Mouse (Mus musculus) embryo, embryonic 11.5 days (tissue): Measurements from ENCODE around the gene Gpr35.

Experiments used
- DNase-seq: peaks from one replicate; pipeline ENCODE4 v3.0.0-alpha.2; 2012; ENCODE audit warnings: low read depth, low spot score

Gpr35 gene

GRCm38 (mm10) chr1:92950607-92951006 lies at the start of gene Gpr35:
TSS of gene Gpr35 (plus strand) at chr1:92950865.
- no peak for DNase-seq

DNA sequence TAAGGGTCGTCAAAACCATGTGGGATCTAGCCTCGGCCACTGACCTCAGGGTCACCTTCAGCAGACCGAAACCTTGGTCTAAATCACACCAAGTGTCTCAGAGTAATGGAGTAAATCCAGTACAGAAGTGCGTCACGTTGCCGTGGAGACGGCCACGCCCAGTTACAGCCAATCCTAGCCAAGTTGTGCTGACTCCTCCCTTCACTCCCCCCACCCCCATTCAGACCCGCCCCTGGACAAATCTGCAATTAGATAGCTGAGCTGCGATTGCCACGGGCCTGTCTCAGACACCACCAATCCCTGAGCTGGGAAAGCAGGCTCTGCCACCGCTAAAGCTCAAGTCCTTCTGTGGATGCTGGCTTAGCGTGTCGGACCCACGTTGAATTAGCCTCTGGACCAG lies 47.9 kb upstream of the Gpr35 start, which contains the start of gene Ankmy1:
Ankmy1 (minus strand) TSS at position 121 of the 400 bp plus-strand sequence.
- no peak for DNase-seq

- no peak for DNase-seq
These were observed 47.0 kb upstream of the Gpr35 start for GRCm38 (mm10) chr1:92903627-92904026.

DNA sequence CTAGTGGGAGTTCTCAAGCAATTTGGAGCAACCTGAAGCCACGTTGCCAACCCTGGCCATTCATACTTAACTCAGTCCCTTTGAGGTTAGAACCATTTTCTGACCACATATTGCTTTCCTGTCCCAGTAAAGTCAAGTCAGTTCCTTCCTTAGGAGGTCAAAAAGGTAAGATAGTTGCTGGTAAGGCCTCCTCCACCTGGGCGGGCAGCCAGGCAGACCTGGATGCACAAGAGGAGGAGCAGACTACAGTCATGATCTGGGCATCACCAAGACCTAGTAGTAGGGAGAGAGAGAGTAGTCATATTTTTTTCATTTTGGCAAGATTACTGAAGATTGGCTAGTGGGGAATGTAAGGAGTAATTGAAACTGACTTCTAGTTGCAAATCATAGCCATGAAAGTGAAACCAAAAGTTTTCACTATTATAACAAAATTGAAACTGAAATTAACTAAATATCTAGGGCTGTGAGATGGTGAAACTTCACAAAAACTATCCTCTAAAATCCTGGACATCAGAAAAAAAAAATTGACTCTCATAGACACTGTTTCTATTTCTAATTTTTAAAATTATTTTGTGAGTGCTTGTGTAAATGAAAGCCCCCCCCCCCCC lies 44.9 kb upstream of the Gpr35 start:
- no peak for DNase-seq

DNA sequence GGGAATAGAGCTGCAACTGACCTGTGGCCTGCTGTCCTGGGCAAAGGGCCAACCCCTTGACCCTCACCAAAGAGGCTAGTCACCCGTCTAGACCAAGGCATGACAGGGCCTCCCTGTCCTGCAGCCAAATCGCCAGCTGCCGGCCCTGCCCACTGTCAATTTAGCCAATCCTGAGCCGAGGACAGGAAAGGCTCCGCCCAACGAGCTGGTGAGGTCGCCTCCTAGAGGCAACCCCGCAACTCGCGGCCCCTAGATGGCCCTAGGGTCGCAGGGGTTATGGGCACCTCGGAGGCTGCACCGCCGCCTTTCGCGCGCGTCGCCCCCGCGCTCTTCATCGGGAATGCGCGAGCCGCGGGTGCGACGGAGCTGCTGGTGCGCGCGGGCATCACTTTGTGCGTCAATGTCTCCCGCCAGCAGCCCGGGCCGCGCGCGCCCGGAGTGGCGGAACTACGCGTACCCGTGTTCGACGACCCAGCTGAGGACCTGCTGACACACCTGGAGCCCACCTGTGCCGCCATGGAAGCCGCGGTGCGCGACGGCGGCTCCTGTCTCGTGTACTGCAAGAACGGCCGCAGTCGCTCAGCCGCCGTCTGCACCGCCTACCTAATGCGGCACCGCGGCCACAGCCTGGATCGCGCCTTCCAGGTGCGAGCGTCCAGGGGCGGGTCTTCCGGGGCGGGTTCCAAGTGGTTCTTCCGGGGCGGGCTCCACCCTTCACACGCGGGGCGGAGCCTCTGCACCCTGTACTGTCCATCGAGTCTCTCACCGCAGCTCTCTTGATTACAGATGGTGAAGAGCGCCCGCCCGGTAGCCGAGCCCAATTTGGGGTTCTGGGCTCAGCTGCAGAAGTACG lies 43.7 kb upstream of the Gpr35 start, which contains the start of gene Dusp28:
Dusp28 (plus strand) TSS at position 203 of the 853 bp plus-strand sequence.
- DNase-seq, result peak; percentile 78

DNA sequence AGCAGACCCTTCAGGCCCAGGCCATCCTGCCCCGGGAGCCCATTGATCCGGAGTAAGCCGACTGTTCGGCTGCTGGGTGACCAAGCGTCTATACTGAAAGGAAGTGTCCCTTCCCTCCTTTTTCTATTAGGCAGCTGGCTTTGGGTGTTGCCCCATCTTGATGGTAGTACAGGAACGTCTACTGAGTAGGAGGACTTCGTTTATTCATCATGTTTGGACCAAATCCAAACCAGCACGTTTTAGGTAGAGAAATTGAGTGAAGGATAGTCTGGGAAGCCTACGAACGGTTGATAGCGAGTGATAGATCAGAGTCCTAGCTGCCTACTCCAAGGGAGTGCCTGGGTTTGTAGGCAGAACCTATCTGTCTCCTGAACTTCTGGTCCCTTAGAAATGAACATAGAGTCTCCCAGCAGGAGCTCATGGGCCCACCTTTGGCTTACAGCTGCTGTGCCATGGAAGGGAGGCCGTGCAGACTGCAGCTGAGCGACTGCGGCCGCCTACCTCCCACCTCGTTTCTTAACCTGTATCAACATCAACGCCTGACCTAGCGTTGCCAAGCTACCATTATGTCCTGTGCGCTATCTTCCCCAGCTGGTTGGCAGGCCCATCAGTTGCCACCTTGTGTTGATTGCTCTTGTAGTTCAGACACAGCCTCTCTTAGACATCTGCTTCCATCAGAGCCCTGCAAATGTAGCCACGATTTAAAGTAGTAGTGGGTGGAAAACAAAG lies 42.9 kb upstream of the Gpr35 start:
- no peak for DNase-seq

DNA sequence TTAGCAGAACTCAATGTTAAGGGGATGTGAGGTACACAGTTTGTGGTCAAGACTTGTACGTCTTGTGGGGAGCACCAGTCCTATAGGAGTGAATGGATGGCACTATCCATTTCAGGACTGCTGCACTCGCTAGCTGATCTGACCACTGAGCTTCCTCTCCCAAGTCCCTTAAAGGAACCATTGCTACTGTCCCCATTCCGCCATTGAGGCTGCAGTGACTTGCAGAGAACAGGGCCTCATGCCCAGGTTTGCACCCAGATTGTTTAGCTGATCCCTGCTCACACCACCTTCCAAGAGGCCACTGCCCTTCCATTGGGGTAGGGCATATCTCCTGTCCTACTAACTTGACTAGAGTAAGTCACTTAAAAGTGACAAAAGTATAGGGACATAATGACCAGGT lies 42.0 kb upstream of the Gpr35 start:
- DNase-seq, result no peak

DNA sequence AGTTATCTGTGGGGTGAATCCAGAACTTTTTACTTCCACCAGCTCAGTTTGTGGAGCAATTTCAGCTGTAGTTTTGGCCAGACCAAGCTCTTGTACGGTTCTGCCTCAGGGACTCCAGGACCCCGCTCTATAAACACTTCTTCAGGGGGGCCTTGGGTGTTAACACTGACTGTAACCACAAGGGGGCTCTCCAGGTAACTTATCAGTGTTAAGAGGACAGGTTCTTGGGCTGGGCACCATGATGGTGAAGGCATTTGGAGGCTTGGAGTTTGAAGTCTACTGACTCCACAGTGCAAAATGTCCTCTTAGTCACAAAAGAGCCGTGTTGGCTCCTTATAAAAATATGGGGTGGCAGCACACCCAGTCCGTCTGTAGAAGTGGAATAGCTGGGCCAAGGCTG lies 41.6 kb upstream of the Gpr35 start:
- DNase-seq, result no peak

GRCm38 (mm10) chr1:92910239-92910885 lies 40.3 kb upstream of the Gpr35 start, which contains the start of gene Rnpepl1:
TSS of gene Rnpepl1 (plus strand) at chr1:92910783.
- DNase-seq, result no peak

GRCm38 (mm10) chr1:92910925-92911720 lies 39.5 kb upstream of the Gpr35 start:
- no peak for DNase-seq

- no peak for DNase-seq
These were observed 38.9 kb upstream of the Gpr35 start for GRCm38 (mm10) chr1:92911721-92912138.

GRCm38 (mm10) chr1:92912286-92912685 lies 38.4 kb upstream of the Gpr35 start:
- no peak for DNase-seq

- no peak for DNase-seq
These were observed 36.4 kb upstream of the Gpr35 start for GRCm38 (mm10) chr1:92914239-92914638.

GRCm38 (mm10) chr1:92914993-92915392 lies 35.7 kb upstream of the Gpr35 start:
- DNase-seq, result no peak

DNA sequence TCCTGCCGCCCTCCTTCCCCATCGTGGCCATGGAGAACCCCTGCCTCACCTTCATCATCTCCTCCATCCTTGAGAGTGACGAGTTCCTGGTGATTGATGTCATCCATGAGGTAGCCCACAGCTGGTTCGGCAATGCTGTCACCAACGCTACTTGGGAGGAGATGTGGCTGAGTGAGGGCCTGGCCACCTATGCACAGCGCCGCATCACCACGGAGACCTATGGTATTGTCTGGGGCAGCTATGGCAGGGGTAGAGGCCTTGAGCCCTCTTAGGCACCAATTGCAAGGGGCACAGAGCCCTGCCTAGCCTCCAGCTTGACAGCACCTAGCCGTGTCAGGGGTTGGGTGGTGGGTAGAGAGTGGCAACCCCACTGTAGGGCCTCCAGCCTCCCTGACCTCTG lies 33.9 kb upstream of the Gpr35 start:
- DNase-seq, result no peak

- no peak for DNase-seq
These were observed 31.5 kb upstream of the Gpr35 start for GRCm38 (mm10) chr1:92919151-92919550.

DNA sequence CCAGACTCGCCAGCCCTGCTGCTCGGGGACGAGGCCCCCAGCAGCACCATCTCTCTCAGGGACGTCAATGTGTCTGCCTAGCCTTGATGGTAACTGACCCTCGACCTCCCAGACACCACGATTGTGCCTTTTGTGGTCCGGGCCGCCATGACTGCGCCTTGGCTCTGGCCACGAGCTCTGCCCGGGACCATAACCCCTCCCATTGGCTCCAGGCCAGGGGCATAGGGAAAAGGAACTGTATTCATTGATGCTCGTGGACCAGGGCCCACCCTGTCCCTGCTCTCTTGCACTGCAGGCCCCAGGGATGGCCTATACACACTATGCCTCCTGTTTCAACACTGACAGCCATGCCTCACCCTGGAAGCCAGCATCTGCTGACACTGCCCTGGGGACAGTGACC lies 30.9 kb upstream of the Gpr35 start:
- no peak for DNase-seq

DNA sequence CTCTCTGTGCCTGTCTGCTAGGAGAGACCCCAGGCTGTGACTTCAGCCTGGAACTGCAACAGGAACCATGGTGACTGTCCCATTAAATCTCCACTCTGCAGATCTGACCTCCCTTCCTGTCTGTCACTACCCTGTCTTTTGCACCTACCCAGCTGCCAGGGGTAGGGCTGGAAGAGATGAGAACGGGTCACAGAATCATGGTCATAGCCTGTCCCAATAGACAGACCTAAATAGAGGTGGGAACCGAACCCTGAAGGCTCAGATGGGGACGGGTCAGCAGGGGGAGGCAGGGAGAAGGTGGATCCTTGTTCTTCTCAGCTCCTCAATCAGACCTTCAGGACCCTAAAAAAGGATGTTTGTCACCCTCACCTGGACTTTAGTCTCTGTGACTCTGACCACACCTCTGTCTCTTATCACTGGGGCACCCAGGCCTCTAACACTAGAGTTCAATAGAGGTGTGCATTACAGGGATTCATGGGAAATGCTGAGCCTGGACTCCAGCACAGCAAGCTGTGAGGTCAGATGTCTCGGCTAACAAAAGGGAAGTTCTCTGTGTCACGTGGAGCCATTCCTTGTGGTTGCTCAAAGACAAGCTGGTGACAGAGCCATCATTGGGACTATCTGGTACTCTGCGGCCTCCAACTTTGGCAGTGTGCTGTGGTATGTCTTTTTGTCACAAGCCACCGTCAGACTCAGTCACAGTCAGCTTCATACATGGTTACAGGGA lies 30.0 kb upstream of the Gpr35 start:
- no peak for DNase-seq

GRCm38 (mm10) chr1:92921496-92921895 lies 29.2 kb upstream of the Gpr35 start:
- DNase-seq, result no peak

DNA sequence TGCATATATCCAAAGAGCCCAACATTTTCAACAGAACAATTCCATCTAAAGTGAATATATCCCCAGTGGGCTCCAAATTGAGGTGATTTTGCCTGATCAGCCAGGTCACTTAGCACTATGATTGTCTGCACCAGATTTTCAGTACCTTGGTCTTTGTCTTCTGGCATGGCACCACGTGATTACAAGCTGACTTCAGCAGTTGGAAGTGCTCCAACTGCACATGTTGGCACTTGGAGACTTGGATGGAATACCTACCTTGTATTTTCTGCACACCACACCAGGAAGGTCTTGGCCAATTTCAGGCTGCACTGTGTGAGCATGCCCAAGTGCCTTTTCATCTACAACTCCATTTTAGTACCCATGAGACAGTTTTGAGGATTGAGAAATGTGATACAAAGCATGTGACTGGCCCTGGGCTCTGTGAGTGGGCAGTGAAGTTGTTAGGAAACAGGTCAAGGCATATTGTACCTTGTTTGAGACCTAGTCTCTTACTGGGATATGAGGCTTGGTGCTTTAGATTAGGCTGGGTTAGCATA lies 20.4 kb upstream of the Gpr35 start:
- DNase-seq, result no peak
